9 mouse cellular contexts compared by ENCODE assay signal in the genomic region with DNA sequence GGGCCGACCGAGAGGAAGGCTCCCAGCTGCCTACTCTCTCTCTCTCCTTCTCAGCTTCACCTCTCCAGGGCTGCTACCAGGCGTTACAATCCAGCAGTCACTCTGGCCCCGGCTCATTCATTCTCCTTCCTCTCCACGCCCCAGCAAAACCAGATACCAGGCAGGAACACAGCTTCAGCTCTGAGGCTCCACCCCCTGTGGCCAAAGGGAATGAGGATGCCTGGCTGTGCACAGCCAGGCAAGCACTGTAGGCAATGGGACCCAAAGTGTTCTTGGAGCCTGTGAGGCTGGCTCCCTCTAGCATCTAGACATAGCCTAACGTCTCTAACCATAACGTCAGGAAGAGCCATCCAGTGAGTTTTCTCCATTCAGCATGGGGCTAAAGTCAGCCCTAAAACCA.
A peak's percentile ranks its signal among the peaks of the same experiment; 100 is the strongest.
DNase-seq lines count a peak whose midpoint lies in the region; ATAC-seq and TF ChIP-seq lines count a peak whose summit lies in the region.
"Had no signal": no experiment of that assay in that cellular context is flagged by ENCODE, and none has a peak within 500 bp of the region (broad histone marks: within the 10 kb centered on the region; RNA-seq: fewer than 3 reads in every experiment).

No protein-coding gene starts in this region.

- H3K4me2 ChIP-seq in liver, embryonic 11.5 days: no peak overlapping the region
- no peak overlapping the region for H3K4me2 ChIP-seq in liver, postnatal 0 days (ENCODE audit: low read depth, low read length)
- H3K4me2 ChIP-seq in hindbrain, embryonic 11.5 days (replicated peaks; ENCODE audit: low read depth, low read length): no peak overlapping the region

- no peak overlapping the region for H3K27ac ChIP-seq in liver, embryonic 11.5 days (ENCODE audit: low read depth, low read length)
- H3K27ac ChIP-seq in liver, postnatal 0 days (ENCODE audit: low read depth): no peak overlapping the region
- H3K27ac ChIP-seq in embryonic facial prominence, embryonic 10.5 days (replicated peaks): peak overlapping the region; percentile 57
- no peak overlapping the region for H3K27ac ChIP-seq in kidney, adult 2 months (ENCODE audit: insufficient read depth, low read depth, low read length)
- H3K27ac ChIP-seq in hindbrain, embryonic 11.5 days (ENCODE audit: low read depth, low read length): no peak overlapping the region

- peaks cover 5% of the 10 kb centered on the region; the same call in 1 of the 2 replicates for H3K4me1 ChIP-seq in liver, embryonic 11.5 days (replicated peaks; ENCODE audit: control insufficient read depth, insufficient read depth, low read length)
- peaks cover 7% of the 10 kb centered on the region; the same call in 1 of the 2 replicates for H3K4me1 ChIP-seq in liver, postnatal 0 days (ENCODE audit: insufficient read depth)
- peaks cover 55% of the 10 kb centered on the region for H3K4me1 ChIP-seq in embryonic facial prominence, embryonic 10.5 days
- peaks cover 46% of the 10 kb centered on the region for H3K4me1 ChIP-seq in kidney, adult 2 months (ENCODE audit: control insufficient read depth, insufficient read depth, low read length)
- no peaks in the 10 kb centered on the region for H3K4me1 ChIP-seq in hindbrain, embryonic 11.5 days (replicated peaks; ENCODE audit: control insufficient read depth, insufficient read depth, low read length)

- no peaks in the 10 kb centered on the region for H3K36me3 ChIP-seq in liver, embryonic 11.5 days (ENCODE audit: control insufficient read depth, insufficient read depth, low read length)
- no peaks in the 10 kb centered on the region for H3K36me3 ChIP-seq in liver, postnatal 0 days (replicated peaks; ENCODE audit: insufficient read depth, low read length)
- H3K36me3 ChIP-seq in embryonic facial prominence, embryonic 10.5 days (replicated peaks): no peaks in the 10 kb centered on the region
- no peaks in the 10 kb centered on the region for H3K36me3 ChIP-seq in kidney, adult 2 months (ENCODE audit: control insufficient read depth, insufficient read depth, low read length)
- no peaks in the 10 kb centered on the region for H3K36me3 ChIP-seq in hindbrain, embryonic 11.5 days (ENCODE audit: control insufficient read depth, insufficient read depth, low read length)

- H3K27me3 ChIP-seq in liver, embryonic 11.5 days (replicated peaks; ENCODE audit: control insufficient read depth, insufficient read depth, low read length): no peaks in the 10 kb centered on the region
- no peaks in the 10 kb centered on the region for H3K27me3 ChIP-seq in liver, postnatal 0 days (ENCODE audit: insufficient read depth, low read length)
- no peaks in the 10 kb centered on the region for H3K27me3 ChIP-seq in embryonic facial prominence, embryonic 10.5 days (replicated peaks; ENCODE audit: low read depth, poor library complexity, severe bottlenecking)
- H3K27me3 ChIP-seq in kidney, adult 2 months (replicated peaks; ENCODE audit: control insufficient read depth, insufficient read depth, low read length): no peaks in the 10 kb centered on the region
- H3K27me3 ChIP-seq in hindbrain, embryonic 11.5 days (ENCODE audit: control insufficient read depth, insufficient read depth, low read length): no peaks in the 10 kb centered on the region

- peak; percentile 47; the same call in 1 of the 2 replicates for ATAC-seq in liver, embryonic 11.5 days (replicated peaks; ENCODE audit: low FRiP score)
- no peak for ATAC-seq in liver, postnatal 0 days
- ATAC-seq in megakaryocyte-erythroid progenitor cell, adult 5-6 weeks (replicated peaks; ENCODE audit: low FRiP score, low TSS enrichment, poor library complexity, severe bottlenecking): peak; percentile 43; the same call in 1 of the 2 replicates
- ATAC-seq in erythroid progenitor cell, adult 5-6 weeks (replicated peaks; ENCODE audit: low FRiP score, poor library complexity, severe bottlenecking): no peak
- ATAC-seq in hindbrain, embryonic 11.5 days (ENCODE audit: low FRiP score): no peak

- no peak overlapping the region for H3K4me3 ChIP-seq in liver, embryonic 11.5 days (ENCODE audit: low read depth, low read length)
- H3K4me3 ChIP-seq in liver, postnatal 0 days (ENCODE audit: low read depth, low read length): no peak overlapping the region
- H3K4me3 ChIP-seq in embryonic facial prominence, embryonic 10.5 days: peak overlapping the region; percentile 29; the same call in 1 of the 2 replicates
- no peak overlapping the region for H3K4me3 ChIP-seq in kidney, adult 2 months (ENCODE audit: insufficient read depth, low read depth, low read length)
- H3K4me3 ChIP-seq in hindbrain, embryonic 11.5 days (ENCODE audit: low read depth, low read length): no peak overlapping the region
- H3K4me3 ChIP-seq: myocyte had no signal

- no peak overlapping the region for H3K9ac ChIP-seq in liver, embryonic 11.5 days (ENCODE audit: low read depth, low read length)
- no peak overlapping the region for H3K9ac ChIP-seq in liver, postnatal 0 days (replicated peaks)
- no peak overlapping the region for H3K9ac ChIP-seq in hindbrain, embryonic 11.5 days (ENCODE audit: low read depth, low read length)

- WGBS in liver, embryonic 11.5 days: 19% methylated on average over 7 of the region's 7 CpGs
- WGBS in liver, postnatal 0 days (ENCODE audit: insufficient replicate concordance): 23% methylated on average over 7 of the region's 7 CpGs
- 22% methylated on average over 7 of the region's 7 CpGs for WGBS in embryonic facial prominence, embryonic 10.5 days
- WGBS in kidney, adult 2 months: 10% methylated on average over 7 of the region's 7 CpGs
- 31% methylated on average over 7 of the region's 7 CpGs for WGBS in hindbrain, embryonic 11.5 days

- H3K9me3 ChIP-seq in liver, embryonic 11.5 days (ENCODE audit: control insufficient read depth, low read length): no peaks in the 10 kb centered on the region
- no peaks in the 10 kb centered on the region for H3K9me3 ChIP-seq in liver, postnatal 0 days (ENCODE audit: low read length)
- H3K9me3 ChIP-seq in embryonic facial prominence, embryonic 10.5 days: no peaks in the 10 kb centered on the region
- H3K9me3 ChIP-seq in hindbrain, embryonic 11.5 days (ENCODE audit: control insufficient read depth, low read length): no peaks in the 10 kb centered on the region

- no peak for TF ChIP-seq CTCF in liver, postnatal 0 days (IDR thresholded peaks at IDR 0.05; ENCODE audit: low read depth)
- TF ChIP-seq CTCF in kidney, adult 2 months (conservative IDR thresholded peaks at IDR 0.05; ENCODE audit: insufficient read depth, insufficient read length, low read depth, low read length): no peak

- no peak for TF ChIP-seq POLR2A in kidney, adult 2 months (IDR thresholded peaks at IDR 0.05; ENCODE audit: low read depth, low read length)

- no peak for DNase-seq in liver, embryonic 11.5 days (ENCODE audit: low spot score)
- no peak for DNase-seq in liver, postnatal 0 days
- no peak for DNase-seq in embryonic facial prominence, embryonic 10.5 days (ENCODE audit: low spot score)
- peak; percentile 42 for DNase-seq in kidney, adult 2 months
- DNase-seq in hindbrain, embryonic 11.5 days (ENCODE audit: low spot score): no peak
- no peak for DNase-seq in spleen, postnatal 4 days (ENCODE audit: low spot score in 2 of 2)

- no peak for TF ChIP-seq EP300 in liver, postnatal 0 days (IDR thresholded peaks at IDR 0.05; ENCODE audit: low read depth)

Comparison
In these comparisons a context has a peak if more than half of its experiments do, and no peak if none do; other contexts are left out.
1. ATAC-seq: peak in liver, embryonic 11.5 days (single experiment) and megakaryocyte-erythroid progenitor cell, adult 5-6 weeks (single experiment); none in liver, postnatal 0 days (single experiment), erythroid progenitor cell, adult 5-6 weeks (single experiment) and hindbrain, embryonic 11.5 days (single experiment).